Mouse (Mus musculus) heart, embryonic 11.5 days (tissue): Measurements from ENCODE around the gene Hsd17b13. TPM values are rescaled to one million over a fixed set of nuclear protein-coding genes. Genes with fewer than 3 reads are reported as not detected.
"Not testable (repeated sequence)": the region's sequence is repeated elsewhere in the genome, so short reads cannot be mapped to it uniquely, and the experiment has no call there.

ENCODE experiments used
- ATAC-seq: fragments of 200-750 bp; cut with Nextera tagmentation; replicated peaks from 2 replicates; pipeline ENCODE4 v1.8.0; 2017; ENCODE audit warnings: moderate library complexity; ENCODE audit not compliant: insufficient number of reproducible peaks, low FRiP score, low TSS enrichment
- H3K27ac ChIP-seq: fragments of 300-500 bp; sonication (generic); 2 replicates; pipeline ENCODE4 v1.5.1; 2014; ENCODE audit warnings: mild to moderate bottlenecking, low read depth, low read length
- H3K27me3 ChIP-seq: fragments of 300-500 bp; sonication (generic); 2 replicates; pipeline ENCODE4 v1.6.1; 2014; ENCODE audit warnings: mild to moderate bottlenecking, low read length, mixed read lengths; ENCODE audit not compliant: control insufficient read depth, insufficient read depth
- H3K36me3 ChIP-seq: fragments of 300-500 bp; sonication (generic); 2 replicates; pipeline ENCODE4 v1.6.1; 2014; ENCODE audit warnings: mild to moderate bottlenecking, low read length, moderate library complexity, mixed read lengths; ENCODE audit not compliant: control insufficient read depth, insufficient read depth
- H3K4me1 ChIP-seq: fragments of 300-500 bp; sonication (generic); 2 replicates; pipeline ENCODE4 v1.6.1; 2014; ENCODE audit warnings: low read length; ENCODE audit not compliant: control insufficient read depth, insufficient read depth
- H3K4me2 ChIP-seq: fragments of 300-500 bp; sonication (generic); 2 replicates; pipeline ENCODE4 v1.6.1; 2014; ENCODE audit warnings: mild to moderate bottlenecking, moderate library complexity
- H3K4me3 ChIP-seq: fragments of 300-500 bp; sonication (generic); 2 replicates; pipeline ENCODE4 v1.5.1; 2014; ENCODE audit warnings: low read depth, low read length
- H3K9ac ChIP-seq: fragments of 300-500 bp; sonication (generic); 2 replicates; pipeline ENCODE4 v1.6.1; 2014; ENCODE audit warnings: mild to moderate bottlenecking, low read depth, low read length, moderate library complexity
- H3K9me3 ChIP-seq: fragments of 300-500 bp; sonication (generic); replicated peaks from 2 replicates; pipeline ENCODE4 v1.6.1; 2016; ENCODE audit warnings: low read length; ENCODE audit not compliant: control insufficient read depth
- WGBS: fragments of 180-500 bp; shearing (Covaris S2); extraction: QIAGEN DNeasy Blood & Tissue Kit; methylation state at CpG from one replicate; pipeline ENCODE4 v1.1.7; 2014; ENCODE audit not compliant: insufficient replicate concordance; 5-methylcytosine and 5-hydroxymethylcytosine counted together
- polyA plus RNA-seq: library from polyadenylated mRNA; unstranded; fragments of >200 nt; fragmentation: Nextera tagmentation; extraction: Ambion mirVana; gene quantifications from 2 replicates; pipeline ENCODE4 v1.2.1, GENCODE M21; 2014

Hsd17b13 gene
- polyA plus RNA-seq, result 0.20 TPM in 1 of 2 replicates, not detected in the other

DNA sequence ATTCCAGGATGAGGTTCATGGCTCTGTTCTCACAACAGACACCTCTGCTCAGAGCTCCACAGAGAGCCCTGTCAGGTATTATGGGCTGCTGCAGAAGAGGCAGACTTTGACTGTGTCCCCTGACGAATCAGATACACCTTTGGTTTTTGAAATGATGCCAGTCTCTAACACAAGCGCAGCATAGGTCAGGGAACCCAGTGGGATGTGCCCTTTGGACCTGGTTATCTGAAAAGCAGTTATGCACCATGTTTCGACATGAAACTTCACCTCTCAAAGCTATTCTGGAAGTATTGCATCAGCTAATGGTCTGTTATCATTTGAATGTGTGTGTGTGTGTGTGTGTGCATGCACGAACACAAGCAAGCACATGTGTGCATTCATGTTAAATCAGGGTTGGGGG is at the start of gene Hsd17b13:
Gene Hsd17b13 (minus strand): TSS at position 114 of the 400 bp plus-strand sequence.
- H3K36me3 ChIP-seq, result no peaks in the 10 kb centered on the region
- ATAC-seq, result no peak
- H3K4me3 ChIP-seq, result no peak within 1 kb of the TSS
- no peak within 1 kb of the TSS for H3K27ac ChIP-seq
- no peak within 1 kb of the TSS for H3K4me2 ChIP-seq
- WGBS, result 75% methylated on average over 4 of the region's 4 CpGs
- no peaks in the 10 kb centered on the region for H3K9me3 ChIP-seq
- H3K9ac ChIP-seq, result no peak within 1 kb of the TSS
- no peaks in the 10 kb centered on the region for H3K27me3 ChIP-seq
- no peaks in the 10 kb centered on the region for H3K4me1 ChIP-seq

DNA sequence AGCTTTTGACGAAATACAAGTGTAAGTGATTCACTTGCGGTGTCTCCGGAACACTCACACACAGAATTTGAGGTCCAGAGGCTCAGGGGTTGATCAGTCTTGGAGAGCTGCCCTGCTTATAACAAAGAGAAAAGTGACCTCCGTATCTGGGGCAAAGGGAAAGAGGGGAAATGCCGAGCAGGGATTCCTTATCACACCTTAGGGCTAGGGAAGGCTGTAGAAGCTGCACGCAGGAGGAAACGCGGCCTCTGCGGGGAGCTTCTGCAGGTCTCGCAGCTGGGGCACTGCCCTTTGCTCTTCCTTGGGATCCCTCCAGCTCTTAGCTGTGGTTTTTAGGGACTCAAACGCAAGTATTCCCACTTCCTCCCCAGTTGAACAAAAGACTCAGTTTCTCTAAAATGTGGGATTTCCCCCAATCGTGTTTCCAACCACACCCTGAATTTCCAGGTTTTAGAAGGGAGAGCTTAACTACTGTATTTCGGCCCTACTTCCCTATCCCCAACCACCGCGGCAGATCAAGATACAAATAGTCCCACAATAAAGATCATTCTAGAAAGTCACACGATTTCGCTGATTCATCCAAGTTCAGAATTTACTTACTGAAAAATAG is 48.1 kb upstream of the Hsd17b13 start:
- peak overlapping the region; percentile 49 for H3K9ac ChIP-seq
- WGBS, result 24% methylated on average over 17 of the region's 17 CpGs
- ATAC-seq, result no peak
- H3K27me3 ChIP-seq, result no peaks in the 10 kb centered on the region
- no peak overlapping the region for H3K27ac ChIP-seq
- no peaks in the 10 kb centered on the region for H3K9me3 ChIP-seq
- H3K4me2 ChIP-seq, result peak overlapping the region; percentile 50
- no peaks in the 10 kb centered on the region for H3K36me3 ChIP-seq
- peaks cover 15% of the 10 kb centered on the region for H3K4me1 ChIP-seq
- H3K4me3 ChIP-seq, result no peak overlapping the region

GRCm38 (mm10) chr5:104024762-104025161 is 47.6 kb upstream of the Hsd17b13 start:
- Histone ChIP-seq H3K27me3 (no peaks in the 10 kb centered on the region), H3K36me3 (no peaks in the 10 kb centered on the region), H3K9me3 (no peaks in the 10 kb centered on the region), H3K9ac (peak overlapping the region; percentile 49; the same call in 1 of the 2 replicates), H3K4me3 (no peak overlapping the region), H3K27ac (no peak overlapping the region), H3K4me1 (peaks cover 19% of the 10 kb centered on the region), H3K4me2 (peak overlapping the region; percentile 50)
- ATAC-seq, result no peak
- WGBS, result 51% methylated on average over 11 of the region's 11 CpGs

DNA sequence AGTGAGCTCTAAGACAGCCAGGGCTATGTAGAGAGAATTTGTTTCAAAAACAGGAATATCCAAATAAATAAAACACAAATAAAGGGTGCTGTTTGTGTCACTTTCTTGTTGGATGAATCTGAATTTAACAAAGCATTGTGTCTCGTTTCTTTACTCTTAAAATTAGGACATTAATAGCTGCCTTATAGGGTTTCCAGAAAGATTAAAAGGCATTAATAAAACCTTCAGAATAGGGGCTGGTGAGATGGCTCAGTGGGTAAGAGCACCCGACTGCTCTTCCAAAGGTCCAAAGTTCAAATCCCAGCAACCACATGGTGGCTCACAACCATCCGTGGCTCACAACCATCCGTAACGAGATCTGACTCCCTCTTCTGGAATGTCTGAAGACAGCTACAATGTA is 47.0 kb upstream of the Hsd17b13 start:
- H3K27me3 ChIP-seq, H3K4me2 ChIP-seq, H3K4me3 ChIP-seq, H3K9ac ChIP-seq, ATAC-seq, H3K27ac ChIP-seq, H3K9me3 ChIP-seq, H3K36me3 ChIP-seq: not testable (repeated sequence)
- peaks cover 24% of the 10 kb centered on the region for H3K4me1 ChIP-seq
- 81% methylated on average over 5 of the region's 5 CpGs for WGBS

- Histone ChIP-seq H3K4me3 (no peak overlapping the region), H3K27me3 (no peaks in the 10 kb centered on the region), H3K9ac (no peak overlapping the region), H3K36me3 (no peaks in the 10 kb centered on the region), H3K4me2 (no peak overlapping the region), H3K27ac (no peak overlapping the region), H3K4me1 (peaks cover 24% of the 10 kb centered on the region), H3K9me3 (no peaks in the 10 kb centered on the region)
- WGBS, result 68% methylated on average over 8 of the region's 8 CpGs
- no peak for ATAC-seq
Measured at GRCm38 (mm10) chr5:104023289-104024020, 46.2 kb upstream of the Hsd17b13 start.

GRCm38 (mm10) chr5:104022558-104022957 is 45.3 kb upstream of the Hsd17b13 start:
- Histone ChIP-seq H3K4me1 (peaks cover 24% of the 10 kb centered on the region), H3K9me3 (no peaks in the 10 kb centered on the region), H3K27me3 (no peaks in the 10 kb centered on the region), H3K9ac (peak overlapping the region; percentile 84), H3K4me3 (no peak overlapping the region; the same call in 1 of the 2 replicates), H3K4me2 (peak overlapping the region; percentile 77), H3K36me3 (no peaks in the 10 kb centered on the region), H3K27ac (peak overlapping the region; percentile 88; the same call in 1 of the 2 replicates)
- ATAC-seq, result no peak
- 48% methylated on average over 5 of the region's 5 CpGs for WGBS

DNA sequence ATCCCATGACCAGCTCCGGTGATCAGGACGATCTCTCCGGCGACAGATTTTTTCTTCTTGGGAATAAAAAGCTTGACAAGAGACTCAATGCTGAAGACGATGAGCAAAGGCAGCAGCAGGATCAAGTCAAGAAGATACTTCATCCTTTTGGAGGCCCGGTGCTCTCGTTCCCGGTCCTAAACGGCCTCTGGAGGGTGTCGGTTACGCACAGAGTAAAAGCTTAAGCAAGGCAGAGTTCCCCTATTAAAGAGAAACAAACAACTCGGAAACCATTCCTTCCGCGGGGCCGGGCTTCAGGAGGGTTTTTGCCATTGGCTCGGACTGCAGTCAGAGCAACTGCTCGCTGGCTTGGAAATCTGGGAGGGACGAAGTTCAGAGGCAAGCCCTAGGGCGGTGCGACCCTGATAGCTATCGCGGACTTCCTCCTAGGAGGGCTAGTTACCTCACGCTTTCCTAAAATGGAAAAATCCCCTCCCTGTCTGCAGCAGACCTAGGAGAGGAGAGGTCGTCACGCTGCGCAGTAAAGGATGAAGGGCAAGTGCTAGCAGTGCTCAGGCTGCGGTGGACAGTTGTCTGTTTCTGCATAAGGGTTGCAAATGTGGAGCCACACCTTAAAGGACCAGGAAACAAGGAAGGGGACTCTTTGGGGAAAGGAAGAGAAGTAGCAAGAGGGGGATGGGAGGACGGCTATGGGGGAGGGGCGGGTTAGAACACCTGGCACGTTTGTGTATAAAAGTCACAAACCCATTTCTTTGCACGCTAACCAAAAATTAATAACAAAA is 44.6 kb upstream of the Hsd17b13 start, which contains the start of gene Hsd17b11:
Gene Hsd17b11 (minus strand): TSS at position 323 of the 782 bp plus-strand sequence.
- Histone ChIP-seq H3K9ac (peak within 1 kb of the TSS; percentile 84), H3K4me1 (peaks cover 24% of the 10 kb centered on the region), H3K27ac (peak within 1 kb of the TSS; percentile 88), H3K4me3 (peak within 1 kb of the TSS; percentile 63), H3K4me2 (peak within 1 kb of the TSS; percentile 77), H3K27me3 (no peaks in the 10 kb centered on the region), H3K36me3 (peaks cover 3% of the 10 kb centered on the region), H3K9me3 (no peaks in the 10 kb centered on the region)
- under 1% methylated on average over 31 of the region's 31 CpGs for WGBS
- peak; percentile 86 for ATAC-seq

DNA sequence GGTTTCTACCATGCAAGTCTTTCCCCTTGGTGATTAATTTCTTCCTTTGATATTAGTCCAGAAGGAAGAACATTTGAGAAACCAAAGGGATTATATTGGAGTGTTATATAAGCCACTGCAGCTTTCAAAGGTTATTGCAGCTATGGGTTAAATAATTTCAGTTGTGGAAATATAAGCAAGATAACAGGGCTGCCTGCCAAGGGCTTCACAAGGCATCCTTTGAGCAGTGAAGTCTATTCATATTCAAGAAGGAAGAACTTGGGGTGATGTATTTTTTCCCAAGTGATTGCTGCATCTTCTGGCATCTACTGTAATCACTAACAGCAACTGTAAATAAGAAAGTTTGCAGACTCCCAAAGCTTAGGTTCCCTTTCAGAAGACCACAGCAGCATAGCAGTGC is 34.2 kb upstream of the Hsd17b13 start:
- no peaks in the 10 kb centered on the region for H3K9me3 ChIP-seq
- H3K27me3 ChIP-seq, result no peaks in the 10 kb centered on the region
- no peak overlapping the region for H3K27ac ChIP-seq
- H3K9ac ChIP-seq, result no peak overlapping the region
- H3K4me1 ChIP-seq, result no peaks in the 10 kb centered on the region
- H3K4me3 ChIP-seq, result no peak overlapping the region
- ATAC-seq, result no peak
- H3K36me3 ChIP-seq, result no peaks in the 10 kb centered on the region
- no peak overlapping the region for H3K4me2 ChIP-seq
